Comparison of ENCODE assay signal across 15 mouse cellular contexts in the genomic region with DNA sequence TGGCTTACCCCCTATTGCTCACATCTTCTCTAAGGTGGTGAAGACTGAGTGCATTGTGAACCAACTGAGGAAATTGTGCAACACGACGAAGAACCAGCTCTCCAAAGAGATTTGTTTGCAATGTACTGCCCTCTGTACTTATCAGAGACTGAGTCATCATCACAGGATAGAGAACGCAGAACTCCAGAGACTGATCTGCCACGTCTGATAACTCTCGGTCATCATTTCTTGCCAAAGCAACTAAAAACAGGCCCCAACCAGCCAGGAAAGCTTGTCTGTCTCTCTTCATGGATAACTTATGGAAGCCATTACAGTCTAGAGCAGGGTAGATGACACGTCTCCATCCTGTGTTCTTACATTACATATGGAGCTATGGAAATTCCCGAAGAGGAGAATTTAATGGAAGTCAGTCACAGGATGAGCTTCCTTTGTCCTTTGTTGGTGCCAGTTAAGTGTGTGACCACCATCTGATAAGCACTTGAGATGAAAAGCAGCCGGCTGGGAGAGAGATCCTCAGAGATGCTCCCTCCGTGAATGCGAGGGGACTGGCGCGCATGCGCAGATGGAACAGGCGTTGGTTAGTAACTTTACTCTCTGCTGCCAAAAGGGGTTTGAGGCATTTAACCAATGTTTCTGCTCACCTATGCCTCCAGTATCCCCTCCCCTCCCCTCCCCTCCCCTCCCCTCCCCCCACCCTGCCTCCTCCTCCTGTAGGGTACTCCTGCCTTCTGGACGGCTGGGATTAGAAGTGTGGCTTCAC.
DNase-seq lines count a peak whose midpoint lies in the region; ATAC-seq and TF ChIP-seq lines count a peak whose summit lies in the region.
"Had no signal": no experiment of that assay in that cellular context is flagged by ENCODE, and none has a peak within 500 bp of the region (broad histone marks: within the 10 kb centered on the region; RNA-seq: fewer than 3 reads in every experiment).

No protein-coding gene starts in this region.

- no peak for TF ChIP-seq CTCF in lung, adult 2 months (IDR thresholded peaks at IDR 0.05; ENCODE audit: insufficient read depth, low read length)

- no peaks in the 10 kb centered on the region for H3K4me1 ChIP-seq in lung, adult 2 months (ENCODE audit: control insufficient read depth, insufficient read depth, low read length)
- H3K4me1 ChIP-seq: embryonic facial prominence, embryonic 13.5 days; liver, embryonic 15.5 days had no signal

- no peak for TF ChIP-seq POLR2A in lung, adult 2 months (IDR thresholded peaks at IDR 0.05; ENCODE audit: borderline replicate concordance, extremely low read depth, low read depth, low read length)

- H3K4me3 ChIP-seq in lung, adult 2 months (replicated peaks; ENCODE audit: extremely low read depth, low read depth, low read length), result no peak overlapping the region
- H3K4me3 ChIP-seq: embryonic facial prominence, embryonic 13.5 days; forebrain, embryonic 12.5 days; hindbrain, embryonic 10.5 days; liver, embryonic 15.5 days had no signal

- DNase-seq in adrenal gland, adult 8-10 months, result peak; percentile 3
- DNase-seq in adrenal gland, postnatal 25 days, result no peak
- DNase-seq in lung, adult 2 months, result peak; percentile 9
- no peak for DNase-seq in lung, postnatal 10 days
- DNase-seq in 3T3-L1 (ENCODE audit: low read depth, low spot score), result peak; percentile 21
- DNase-seq in spleen, postnatal 10 days (ENCODE audit: low spot score in 2 of 2), result no peak
- no peak for DNase-seq in c-Kit-positive CD71-positive TER-119-positive erythroid progenitor cells, embryonic 14.5 days (ENCODE audit: low spot score)
- DNase-seq: kidney, postnatal 10 days; layer of hippocampus, adult 9-11 months; left cerebral cortex, postnatal 4 days had no signal

- 0 out of 2 replicates have a peak, but pooled peaks have one; percentile 8 for ATAC-seq in common myeloid progenitor, adult 5-6 weeks (replicated peaks; ENCODE audit: low read depth, poor library complexity, severe bottlenecking)

- WGBS in lung, adult 2 months, result 69% methylated on average over 15 of the region's 15 CpGs

Comparison
In these comparisons a context has a peak if more than half of its experiments do, and no peak if none do; other contexts are left out.
1. DNase-seq: peak in adrenal gland, adult 8-10 months (single experiment), lung, adult 2 months (single experiment) and 3T3-L1 (single experiment); none in adrenal gland, postnatal 25 days (single experiment), lung, postnatal 10 days (single experiment), spleen, postnatal 10 days (0 of 2) and c-Kit-positive CD71-positive TER-119-positive erythroid progenitor cells, embryonic 14.5 days (single experiment).